14 mouse cellular contexts compared by ENCODE assay signal in genomic region chr10:76328574-76328973, GRCm38 (mm10).
"Had no signal": no experiment of that assay in that cellular context is flagged by ENCODE, and none has a peak within 500 bp of the region (broad histone marks: within the 10 kb centered on the region; RNA-seq: fewer than 3 reads in every experiment).

No protein-coding gene starts in this region.

- H3K4me1 ChIP-seq: kidney, embryonic 15.5 days; midbrain, embryonic 15.5 days; neural tube, embryonic 13.5 days; stomach, embryonic 15.5 days had no signal

- H3K36me3 ChIP-seq: kidney, embryonic 15.5 days; midbrain, embryonic 15.5 days; neural tube, embryonic 13.5 days; stomach, embryonic 15.5 days had no signal

- H3K9me3 ChIP-seq: kidney, embryonic 15.5 days; midbrain, embryonic 15.5 days; neural tube, embryonic 13.5 days; stomach, embryonic 15.5 days had no signal

- H3K4me2 ChIP-seq: kidney, embryonic 15.5 days; midbrain, embryonic 11.5 days; midbrain, embryonic 15.5 days; neural tube, embryonic 13.5 days; stomach, embryonic 15.5 days had no signal

- H3K27me3 ChIP-seq: kidney, embryonic 15.5 days; midbrain, embryonic 15.5 days; neural tube, embryonic 13.5 days; stomach, embryonic 15.5 days had no signal

- H3K4me3 ChIP-seq: kidney, embryonic 15.5 days; midbrain, embryonic 15.5 days; neural tube, embryonic 13.5 days; stomach, embryonic 15.5 days had no signal

- DNase-seq: kidney, adult 2 months; kidney, postnatal 14 days; layer of hippocampus, adult 9-11 months; layer of hippocampus, postnatal 36 days; left cerebral cortex, postnatal 4 days; lung, postnatal 4 days; retina, postnatal 1 day; thymus, postnatal 4 days had no signal

- H3K27ac ChIP-seq: kidney, embryonic 15.5 days; liver, embryonic 14.5 days; midbrain, embryonic 15.5 days; neural tube, embryonic 13.5 days; stomach, embryonic 15.5 days had no signal
